Mouse (Mus musculus) small intestine, adult 2 months (tissue): ENCODE measurements around the gene 4933424G06Rik.

ENCODE experiments used
- CTCF ChIP-seq: fragments of 200-500 bp; IDR thresholded peaks from 2 replicates; pipeline ENCODE4 v1.5.1; 2012; ENCODE audit warnings: low read depth, mild to moderate bottlenecking, control low read depth, inconsistent platforms, low read length, moderate library complexity, mixed read lengths; ENCODE audit not compliant: insufficient replicate concordance, insufficient read length; ENCODE audit errors: extremely low read depth
- POLR2A ChIP-seq: fragments of 200-500 bp; IDR thresholded peaks from 2 replicates; pipeline ENCODE4 v1.6.1; 2012; ENCODE audit warnings: low read depth, mild to moderate bottlenecking, control low read depth, inconsistent platforms, low read length, moderate library complexity

- TF ChIP-seq CTCF (peak; percentile 32; the same call in 1 of the 2 replicates), POLR2A (no peak)
These were observed 76.4 kb downstream of the 4933424G06Rik start for GRCm38 (mm10) chr1:36786377-36786776.
